Mouse (Mus musculus) inflammation-experienced regulatory T-cells, adult 6 months (primary cell): ENCODE measurements around the gene Olfr1366. TPM values are rescaled to one million over a fixed set of nuclear protein-coding genes. Genes with fewer than 3 reads are reported as not detected.
A peak's percentile ranks its signal among the peaks of the same experiment; 100 is the strongest.
"Not testable (repeated sequence)": the region's sequence is repeated elsewhere in the genome, so short reads cannot be mapped to it uniquely, and the experiment has no call there.

Experiments used
- ATAC-seq: one replicate; pipeline ENCODE4 v1.8.0; 2017
- polyA plus RNA-seq, 3 experiments: library from polyadenylated mRNA; unstranded; fragments of 100-300 nt; shearing (Covaris generic); gene quantifications; one replicate each; pipeline ENCODE4 v1.2.1; 2017

Gene Olfr1366
- polyA plus RNA-seq: not detected

GRCm38 (mm10) chr13:21542708-21543107, at the start of gene Olfr1366:
Gene Olfr1366 (minus strand): TSS chr13:21542808.
- no peak for ATAC-seq

GRCm38 (mm10) chr13:21591618-21592017, 49.0 kb upstream of the Olfr1366 start:
- no peak for ATAC-seq

- ATAC-seq: no peak
Observed at GRCm38 (mm10) chr13:21581659-21582058, 39.1 kb upstream of the Olfr1366 start, which contains the start of gene Olfr1364. Gene Olfr1364 (minus strand): TSS chr13:21581759.

GRCm38 (mm10) chr13:21559793-21560192, 17.2 kb upstream of the Olfr1366 start, which contains the start of gene Olfr1535:
Gene Olfr1535 (minus strand): TSS chr13:21559893.
- ATAC-seq: no peak

GRCm38 (mm10) chr13:21550416-21551110, 8.0 kb upstream of the Olfr1366 start:
- ATAC-seq: no peak

- no peak for ATAC-seq
Observed at GRCm38 (mm10) chr13:21549487-21549886, 6.9 kb upstream of the Olfr1366 start.

- ATAC-seq: peak; percentile 99
Observed at GRCm38 (mm10) chr13:21530781-21531201, 11.8 kb downstream of the Olfr1366 start, which contains the start of gene Zkscan8. Gene Zkscan8 (minus strand): TSS chr13:21531120.

- ATAC-seq: no peak
Observed at GRCm38 (mm10) chr13:21530136-21530535, 12.5 kb downstream of the Olfr1366 start.

- peak; percentile 98 for ATAC-seq
Observed at GRCm38 (mm10) chr13:21506221-21506649, 36.4 kb downstream of the Olfr1366 start.

- no peak for ATAC-seq
Observed at GRCm38 (mm10) chr13:21502296-21502695, 40.3 kb downstream of the Olfr1366 start.

GRCm38 (mm10) chr13:21501182-21501581, 41.4 kb downstream of the Olfr1366 start, which contains the start of gene Gm11273:
Gene Gm11273 (minus strand): TSS chr13:21501418.
- ATAC-seq: not testable (repeated sequence)

GRCm38 (mm10) chr13:21495080-21495479, 47.5 kb downstream of the Olfr1366 start, which contains the start of gene AK157302:
Gene AK157302 (plus strand): TSS chr13:21495223.
- ATAC-seq: no peak

GRCm38 (mm10) chr13:21492847-21493246, 49.8 kb downstream of the Olfr1366 start:
- ATAC-seq: no peak

GRCm38 (mm10) chr13:21486881-21487280, 55.7 kb downstream of the Olfr1366 start:
- ATAC-seq: no peak

Other genes with a start within 250 kb of the Olfr1366 start
- not detected for gene Gpx6, start 230.7 kb downstream of the Olfr1366 start, polyA plus RNA-seq
- not detected for gene Olfr1367, start 195.9 kb downstream of the Olfr1366 start, polyA plus RNA-seq
- 1 to 10 TPM; 3.9 to 9.2 (median 8.1) TPM for gene Zscan12, start 180.0 kb downstream of the Olfr1366 start, polyA plus RNA-seq
- gene Zkscan3, start 140.1 kb downstream of the Olfr1366 start, polyA plus RNA-seq: 10 to 100 TPM; 23.7 to 42.0 (median 33.0) TPM
- gene Pgbd1, start 101.8 kb downstream of the Olfr1366 start, polyA plus RNA-seq: 1 to 10 TPM in 2 of 3 experiments, under 1 TPM in 1; 0.68 to 1.7 (median 1.6) TPM
- gene Zscan26, start 89.1 kb downstream of the Olfr1366 start, polyA plus RNA-seq: 10 to 100 TPM; 42.6 to 84.1 (median 72.6) TPM
- gene Nkapl, start 74.3 kb downstream of the Olfr1366 start, polyA plus RNA-seq: under 1 TPM in 1 of 3 experiments, not detected in 2; 0.62 TPM
- gene Zkscan4, start 63.9 kb downstream of the Olfr1366 start, polyA plus RNA-seq: not detected
- not detected for gene Gm10065, start 63.4 kb downstream of the Olfr1366 start, polyA plus RNA-seq
- under 1 TPM in 1 of 3 experiments, not detected in 2; 0.17 TPM for gene AK157302, start 47.6 kb downstream of the Olfr1366 start, polyA plus RNA-seq
- gene Gm11273, start 41.4 kb downstream of the Olfr1366 start, polyA plus RNA-seq: 10 to 100 TPM in 2 of 3 experiments, 1 to 10 TPM in 1; 5.4 to 41.4 (median 31.6) TPM
- 1 to 10 TPM; 5.8 to 8.7 (median 5.9) TPM for gene Zkscan8, start 11.7 kb downstream of the Olfr1366 start, polyA plus RNA-seq
- gene Olfr1535, start 17.1 kb upstream of the Olfr1366 start, polyA plus RNA-seq: under 1 TPM in 2 of 3 experiments, not detected in 1; 0.11 to 0.19 TPM
- gene Olfr1364, start 39.0 kb upstream of the Olfr1366 start, polyA plus RNA-seq: not detected
- not detected for gene Olfr1362, start 71.2 kb upstream of the Olfr1366 start, polyA plus RNA-seq
- gene Olfr11, start 99.7 kb upstream of the Olfr1366 start, polyA plus RNA-seq: not detected
- not detected for gene Olfr1361, start 120.6 kb upstream of the Olfr1366 start, polyA plus RNA-seq
- not detected for gene Olfr1360, start 134.6 kb upstream of the Olfr1366 start, polyA plus RNA-seq
- not detected for gene Olfr1359, start 155.3 kb upstream of the Olfr1366 start, polyA plus RNA-seq
- not detected for gene Hist1h2bl, start 173.3 kb upstream of the Olfr1366 start, polyA plus RNA-seq
- gene Hist1h2ai, start 173.6 kb upstream of the Olfr1366 start, polyA plus RNA-seq: 10 to 100 TPM in 1 of 3 experiments, not detected in 2; 25.0 TPM
- 1 to 10 TPM in 1 of 3 experiments, not detected in 2; 4.9 TPM for gene Hist1h3h, start 174.9 kb upstream of the Olfr1366 start, polyA plus RNA-seq
- 1 to 10 TPM in 2 of 3 experiments, not detected in 1; 1.6 to 4.7 TPM for gene Hist1h2bm, start 179.2 kb upstream of the Olfr1366 start, polyA plus RNA-seq
- not detected for gene Hist1h4j, start 192.3 kb upstream of the Olfr1366 start, polyA plus RNA-seq
- 10 to 100 TPM in 1 of 3 experiments, 1 to 10 TPM in 2; 1.5 to 15.3 (median 8.0) TPM for gene Hist1h4k, start 207.7 kb upstream of the Olfr1366 start, polyA plus RNA-seq
- gene Hist1h2ak, start 211.0 kb upstream of the Olfr1366 start, polyA plus RNA-seq: 1 to 10 TPM in 1 of 3 experiments, not detected in 2; 6.2 TPM
- gene Hist1h2bn, start 211.3 kb upstream of the Olfr1366 start, polyA plus RNA-seq: 1 to 10 TPM in 2 of 3 experiments, not detected in 1; 1.8 to 3.0 TPM
- gene Hist1h1b, start 237.8 kb upstream of the Olfr1366 start, polyA plus RNA-seq: 10 to 100 TPM in 1 of 3 experiments, 1 to 10 TPM in 2; 3.0 to 89.4 (median 8.5) TPM
- gene Hist1h3i, start 240.6 kb upstream of the Olfr1366 start, polyA plus RNA-seq: 1 to 10 TPM in 2 of 3 experiments, not detected in 1; 3.1 to 3.4 TPM
- gene Hist1h2an, start 244.4 kb upstream of the Olfr1366 start, polyA plus RNA-seq: 1 to 10 TPM in 1 of 3 experiments, not detected in 2; 3.5 TPM
- gene Hist1h2bp, start 244.7 kb upstream of the Olfr1366 start, polyA plus RNA-seq: 1 to 10 TPM; 1.6 to 3.6 (median 3.0) TPM